Mouse (Mus musculus) c-Kit-positive CD71-negative TER-119-negative erythroid progenitor cells, embryonic 14.5 days (primary cell): ENCODE measurements around the gene Fzd9.

Experiments
- DNase-seq: peaks from one replicate; pipeline ENCODE4 v3.0.0-alpha.2; 2013; ENCODE audit warnings: low read depth

Gene Fzd9

GRCm38 (mm10) chr5:135251079-135251454 lies at the start of gene Fzd9:
TSS of gene Fzd9 (minus strand) at chr5:135251230.
- peak; percentile 56 for DNase-seq

GRCm38 (mm10) chr5:135292001-135292400 lies 41.0 kb upstream of the Fzd9 start:
- DNase-seq: no peak

GRCm38 (mm10) chr5:135291193-135291592 lies 40.2 kb upstream of the Fzd9 start:
- no peak for DNase-seq

GRCm38 (mm10) chr5:135290703-135291102 lies 39.7 kb upstream of the Fzd9 start:
- no peak for DNase-seq

GRCm38 (mm10) chr5:135286926-135287325 lies 35.9 kb upstream of the Fzd9 start:
- no peak for DNase-seq

GRCm38 (mm10) chr5:135286185-135286584 lies 35.2 kb upstream of the Fzd9 start:
- DNase-seq: peak; percentile 69

- no peak for DNase-seq
These were observed 34.2 kb upstream of the Fzd9 start for GRCm38 (mm10) chr5:135285211-135285610.

GRCm38 (mm10) chr5:135280226-135280625 lies 29.2 kb upstream of the Fzd9 start:
- no peak for DNase-seq

GRCm38 (mm10) chr5:135276597-135276996 lies 25.6 kb upstream of the Fzd9 start:
- no peak for DNase-seq

- DNase-seq: no peak
These were observed 23.8 kb upstream of the Fzd9 start for GRCm38 (mm10) chr5:135274663-135275396.

- DNase-seq: no peak
These were observed 20.6 kb upstream of the Fzd9 start for GRCm38 (mm10) chr5:135271563-135272165.

GRCm38 (mm10) chr5:135270361-135270760 lies 19.3 kb upstream of the Fzd9 start:
- DNase-seq: no peak

- no peak for DNase-seq
These were observed 18.4 kb upstream of the Fzd9 start for GRCm38 (mm10) chr5:135269451-135269850.

GRCm38 (mm10) chr5:135264548-135264947 lies 13.5 kb upstream of the Fzd9 start:
- peak; percentile 65 for DNase-seq

GRCm38 (mm10) chr5:135263866-135264503 lies 13.0 kb upstream of the Fzd9 start:
- DNase-seq: peak; percentile 29

- no peak for DNase-seq
These were observed 7.5 kb upstream of the Fzd9 start for GRCm38 (mm10) chr5:135258280-135259150.

GRCm38 (mm10) chr5:135257559-135257958 lies 6.5 kb upstream of the Fzd9 start:
- no peak for DNase-seq

- no peak for DNase-seq
These were observed 5.1 kb upstream of the Fzd9 start for GRCm38 (mm10) chr5:135256166-135256565.

- no peak for DNase-seq
These were observed 2.8 kb upstream of the Fzd9 start for GRCm38 (mm10) chr5:135253741-135254401.

- peak; percentile 14 for DNase-seq
These were observed 598 bp downstream of the Fzd9 start for GRCm38 (mm10) chr5:135250186-135251078.
